Mouse (Mus musculus) megakaryocyte, embryonic 14.5 days (primary cell): ENCODE results near the gene Kdm5b.

Experiments
- FLI1 ChIP-seq: IDR thresholded peaks from 2 replicates; pipeline ENCODE4 v1.6.1; 2012; ENCODE audit warnings: low read length, inconsistent platforms, mixed read lengths
- GATA1 ChIP-seq: IDR thresholded peaks from 3 replicates; pipeline ENCODE4 v1.6.1; 2012; ENCODE audit warnings: mixed read lengths, low read length, inconsistent platforms, borderline replicate concordance

DNA sequence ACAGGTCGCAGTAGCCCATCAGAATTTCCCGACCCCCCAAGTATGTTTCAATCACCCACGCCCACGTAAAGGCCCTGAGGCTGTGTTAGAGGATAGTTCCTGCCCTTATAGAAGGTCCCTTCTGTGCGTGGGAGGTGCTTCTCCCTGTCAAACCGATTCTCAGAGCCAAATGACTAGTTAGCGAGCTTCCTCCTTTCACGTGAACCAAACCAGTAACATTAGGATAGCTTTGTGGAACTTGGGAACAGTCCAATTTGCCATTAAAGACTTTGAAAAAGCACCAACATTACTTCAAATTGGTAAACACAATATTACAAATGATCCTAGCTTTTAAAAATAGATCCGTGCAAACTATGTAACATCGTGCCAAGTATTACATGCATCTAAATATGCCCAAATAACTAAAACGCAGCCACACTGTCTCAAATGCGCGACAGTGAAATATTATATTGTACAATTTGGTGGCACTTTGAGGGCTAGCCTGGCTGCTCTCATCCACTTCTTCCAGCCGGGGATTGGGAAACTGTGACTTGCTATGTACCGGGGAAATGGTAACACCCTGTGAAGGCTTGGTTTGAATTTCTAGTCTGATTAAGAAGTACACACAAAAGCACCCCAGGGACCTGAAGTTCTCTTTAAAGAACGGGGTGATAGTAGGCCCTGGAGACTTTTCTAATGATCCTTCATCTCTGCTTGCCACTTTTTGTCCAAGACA, 45.9 kb upstream of the Kdm5b start:
- TF ChIP-seq GATA1, result no peak
- no peak for TF ChIP-seq FLI1
